In genomic region chr9:40397036-40397435, GRCm38 (mm10) we compare ENCODE assay signal across 9 mouse cellular contexts.
DNase-seq lines count a peak whose midpoint lies in the region; ATAC-seq and TF ChIP-seq lines count a peak whose summit lies in the region.
"Had no signal": no experiment of that assay in that cellular context is flagged by ENCODE, and none has a peak within 500 bp of the region (broad histone marks: within the 10 kb centered on the region; RNA-seq: fewer than 3 reads in every experiment).

No protein-coding gene starts in this region.

- 31% methylated on average over 2 of the region's 2 CpGs for WGBS in embryonic facial prominence, embryonic 10.5 days
- 16% methylated on average over 2 of the region's 2 CpGs for WGBS in heart, embryonic 13.5 days
- 8% methylated on average over 2 of the region's 2 CpGs for WGBS in liver, embryonic 15.5 days (ENCODE audit: insufficient replicate concordance)
- 4% methylated on average over 2 of the region's 2 CpGs for WGBS in thymus, adult 2 months

- H3K36me3 ChIP-seq in embryonic facial prominence, embryonic 10.5 days (replicated peaks) = no peaks in the 10 kb centered on the region
- H3K36me3 ChIP-seq in heart, embryonic 13.5 days = no peaks in the 10 kb centered on the region
- no peaks in the 10 kb centered on the region for H3K36me3 ChIP-seq in liver, embryonic 15.5 days (replicated peaks)
- H3K36me3 ChIP-seq in thymus, adult 2 months (ENCODE audit: control insufficient read depth, insufficient read depth, low read length) = no peaks in the 10 kb centered on the region

- DNase-seq in gastrocnemius, adult 18-20 months (ENCODE audit: low spot score) = peak; percentile 60
- no peak for DNase-seq in gastrocnemius, adult 8-10 months (ENCODE audit: low spot score in 2 of 2)
- DNase-seq in embryonic facial prominence, embryonic 10.5 days (ENCODE audit: low spot score) = peak; percentile 62
- peak; percentile 70 for DNase-seq in kidney, postnatal 14 days
- peak; percentile 48 for DNase-seq in neural tube, embryonic 10.5 days (ENCODE audit: extremely low spot score, low spot score)
- peak; percentile 80 for DNase-seq in thymus, adult 2 months

- H3K4me2 ChIP-seq in heart, embryonic 13.5 days = peak overlapping the region; percentile 58
- peak overlapping the region; percentile 38 for H3K4me2 ChIP-seq in liver, embryonic 15.5 days

- H3K4me3 ChIP-seq in embryonic facial prominence, embryonic 10.5 days = peak overlapping the region; percentile 37; the same call in 1 of the 2 replicates
- peak overlapping the region; percentile 37 for H3K4me3 ChIP-seq in heart, embryonic 13.5 days
- H3K4me3 ChIP-seq in liver, embryonic 15.5 days (replicated peaks) = peak overlapping the region; percentile 18; the same call in 1 of the 2 replicates
- peak overlapping the region; percentile 24 for H3K4me3 ChIP-seq in thymus, adult 2 months (ENCODE audit: control insufficient read depth, insufficient read depth, low read length)
- H3K4me3 ChIP-seq: myocyte had no signal

- TF ChIP-seq CTCF in thymus, adult 2 months (IDR thresholded peaks at IDR 0.05; ENCODE audit: borderline replicate concordance, control insufficient read depth, extremely low read depth, insufficient read depth, low read length, poor library complexity) = no peak

- ATAC-seq in heart, embryonic 13.5 days (ENCODE audit: extremely low read depth, insufficient number of reproducible peaks, low FRiP score, low TSS enrichment) = no peak
- no peak for ATAC-seq in liver, embryonic 15.5 days (ENCODE audit: insufficient read depth)

- TF ChIP-seq POLR2A in thymus, adult 2 months (IDR thresholded peaks at IDR 0.05; ENCODE audit: control insufficient read depth, extremely low read depth, insufficient read depth, low read length, poor library complexity) = no peak

- peaks cover 14% of the 10 kb centered on the region for H3K4me1 ChIP-seq in embryonic facial prominence, embryonic 10.5 days
- H3K4me1 ChIP-seq in heart, embryonic 13.5 days = peaks cover 40% of the 10 kb centered on the region
- 0 out of 2 replicates have a peak, but pooled peaks cover 3% of the 10 kb centered on the region for H3K4me1 ChIP-seq in liver, embryonic 15.5 days (replicated peaks)
- H3K4me1 ChIP-seq in thymus, adult 2 months (replicated peaks; ENCODE audit: control insufficient read depth, insufficient read depth, low read length) = no peaks in the 10 kb centered on the region; the same call in 1 of the 2 replicates

- no peaks in the 10 kb centered on the region for H3K9me3 ChIP-seq in embryonic facial prominence, embryonic 10.5 days
- H3K9me3 ChIP-seq in heart, embryonic 13.5 days = no peaks in the 10 kb centered on the region
- no peaks in the 10 kb centered on the region for H3K9me3 ChIP-seq in liver, embryonic 15.5 days (replicated peaks)

- H3K27ac ChIP-seq in embryonic facial prominence, embryonic 10.5 days (replicated peaks) = peak overlapping the region; percentile 54
- no peak overlapping the region for H3K27ac ChIP-seq in heart, embryonic 13.5 days (replicated peaks)
- H3K27ac ChIP-seq in liver, embryonic 15.5 days (replicated peaks) = no peak overlapping the region
- H3K27ac ChIP-seq in thymus, adult 2 months (ENCODE audit: control insufficient read depth, insufficient read depth, low read length) = no peak overlapping the region

- no peaks in the 10 kb centered on the region for H3K27me3 ChIP-seq in embryonic facial prominence, embryonic 10.5 days (replicated peaks; ENCODE audit: low read depth, poor library complexity, severe bottlenecking)
- H3K27me3 ChIP-seq in heart, embryonic 13.5 days (replicated peaks) = no peaks in the 10 kb centered on the region
- no peaks in the 10 kb centered on the region for H3K27me3 ChIP-seq in liver, embryonic 15.5 days
- H3K27me3 ChIP-seq in thymus, adult 2 months (ENCODE audit: control insufficient read depth, insufficient read depth, low read length) = no peaks in the 10 kb centered on the region

- H3K9ac ChIP-seq in heart, embryonic 13.5 days = peak overlapping the region; percentile 53
- no peak overlapping the region for H3K9ac ChIP-seq in liver, embryonic 15.5 days

Comparison
In these comparisons a context has a peak if more than half of its experiments do, and no peak if none do; other contexts are left out.
1. DNase-seq: peak in gastrocnemius, adult 18-20 months (single experiment), embryonic facial prominence, embryonic 10.5 days (single experiment), kidney, postnatal 14 days (single experiment), neural tube, embryonic 10.5 days (single experiment) and thymus, adult 2 months (single experiment); none in gastrocnemius, adult 8-10 months (0 of 2).
2. Peak in every context shown above with its lines, with median percentiles within 50 percentile points of each other: H3K4me3 ChIP-seq.